Mouse (Mus musculus): ENCODE measurements around the gene Bahcc1. TPM values are rescaled to one million over a fixed set of nuclear protein-coding genes. Genes with fewer than 3 reads are reported as not detected.

Gene Bahcc1
- total and polyA plus RNA-seq, 2 experiments from 2014 or later, result 3.5 to 13.1 TPM

DNA sequence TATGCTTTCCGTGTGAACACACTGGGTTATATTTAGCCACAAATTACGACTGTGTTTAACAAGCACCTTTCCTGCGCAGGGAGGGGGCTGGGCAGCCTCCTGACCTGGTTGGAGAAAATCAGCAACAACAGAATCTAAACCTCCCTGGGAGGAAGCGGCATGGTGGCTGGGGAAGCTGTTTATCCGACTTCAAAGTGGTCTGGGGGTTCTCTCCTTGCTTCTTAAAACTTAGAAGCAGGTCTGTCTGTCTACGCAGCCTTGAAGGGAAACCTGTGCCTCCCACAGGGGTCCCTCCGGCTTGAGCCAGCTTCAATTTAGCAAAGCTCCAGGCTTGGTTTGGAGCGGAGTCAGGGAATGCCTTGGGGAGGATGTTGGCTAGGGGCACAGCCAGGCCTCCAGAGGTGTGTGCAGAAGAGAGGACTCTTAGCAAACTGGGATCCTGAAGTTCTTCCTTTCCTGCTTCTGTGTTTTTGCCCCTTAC is 5.1 kb upstream of the Bahcc1 start:
- peak overlapping the region; percentile 27; the same call in 1 of the 2 replicates for H3K9ac ChIP-seq (replicated peaks; ENCODE audit: low read depth, low read length)
- no peak for TF ChIP-seq CTCF (IDR thresholded peaks at IDR 0.05; ENCODE audit: low read depth)
- no peak for TF ChIP-seq EP300 (IDR thresholded peaks at IDR 0.05; ENCODE audit: low read depth)
- peak; percentile 49 for DNase-seq (ENCODE audit: low spot score)

DNA sequence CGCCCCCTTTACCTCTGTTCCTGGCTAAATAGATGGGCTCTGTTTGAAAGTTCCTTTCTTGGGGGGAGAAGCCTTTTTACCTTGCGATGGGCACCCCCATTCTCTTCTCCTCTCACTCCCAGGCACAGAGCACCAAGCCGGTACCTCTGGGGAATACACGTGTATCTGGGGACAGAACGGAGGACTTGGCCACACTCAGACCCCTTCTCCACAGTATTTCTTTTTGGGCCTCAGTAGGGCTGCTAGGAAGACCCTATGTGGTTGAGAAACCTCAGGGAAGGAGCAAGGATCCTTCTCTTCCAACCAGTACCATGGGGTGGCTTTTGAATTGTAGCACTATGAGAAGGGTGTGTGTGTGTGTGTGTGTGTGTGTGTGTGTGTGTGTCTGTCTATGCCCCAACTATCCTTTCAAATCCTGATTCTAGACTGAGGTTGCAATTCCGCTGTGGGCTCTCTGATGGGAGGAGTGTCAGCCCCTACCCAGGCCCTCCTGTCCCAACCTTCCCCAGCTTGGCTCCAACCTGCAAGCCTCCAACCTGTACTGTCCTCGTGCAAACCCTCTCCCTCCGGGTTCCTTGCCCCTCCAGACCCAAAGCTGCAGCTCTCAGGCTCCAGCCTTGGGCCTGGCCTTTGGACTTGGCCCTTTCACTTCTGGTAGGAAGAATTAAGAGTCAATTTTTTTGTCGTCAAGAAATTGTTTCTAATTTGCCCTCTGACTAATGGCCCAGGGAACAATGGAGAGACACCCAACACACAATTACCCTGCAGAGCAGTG is 4.4 kb upstream of the Bahcc1 start:
- peak overlapping the region; percentile 81 for H3K27ac ChIP-seq (ENCODE audit: low read depth)
- H3K27me3 ChIP-seq (ENCODE audit: control insufficient read depth, insufficient read depth, low read length), result no peaks in the 10 kb centered on the region
- DNase-seq (ENCODE audit: low spot score), result peak; percentile 51
- H3K9me3 ChIP-seq (replicated peaks; ENCODE audit: control insufficient read depth, low read length), result no peaks in the 10 kb centered on the region
- no peaks in the 10 kb centered on the region for H3K36me3 ChIP-seq (replicated peaks; ENCODE audit: control insufficient read depth, insufficient read depth, low read length)
- peaks cover 62% of the 10 kb centered on the region for H3K4me1 ChIP-seq (ENCODE audit: control insufficient read depth, insufficient read depth)
- TF ChIP-seq EP300 (IDR thresholded peaks at IDR 0.05; ENCODE audit: low read depth) (no peak), CTCF (IDR thresholded peaks at IDR 0.05; ENCODE audit: low read depth) (no peak)
- peak overlapping the region; percentile 75 for H3K4me2 ChIP-seq (ENCODE audit: low read depth, low read length)
- 57% methylated on average over 9 of the region's 9 CpGs for WGBS
- peak overlapping the region; percentile 27; the same call in 1 of the 2 replicates for H3K9ac ChIP-seq (replicated peaks; ENCODE audit: low read depth, low read length)
- H3K4me3 ChIP-seq (ENCODE audit: low read depth, low read length), result no peak overlapping the region
- ATAC-seq (ENCODE audit: insufficient read depth, low read depth), result no peak

More for the DNA sequence above, 5.1 kb upstream of the Bahcc1 start:
- no peaks in the 10 kb centered on the region for H3K9me3 ChIP-seq (replicated peaks; ENCODE audit: control insufficient read depth, low read length)
- no peaks in the 10 kb centered on the region for H3K27me3 ChIP-seq (ENCODE audit: control insufficient read depth, insufficient read depth, low read length)
- 15% methylated on average over 8 of the region's 8 CpGs for WGBS
- ATAC-seq (ENCODE audit: insufficient read depth, low read depth), result no peak
- peak overlapping the region; percentile 81 for H3K27ac ChIP-seq (ENCODE audit: low read depth)
- no peak overlapping the region for H3K4me3 ChIP-seq (ENCODE audit: low read depth, low read length)
- H3K4me1 ChIP-seq (ENCODE audit: control insufficient read depth, insufficient read depth), result peaks cover 62% of the 10 kb centered on the region
- peak overlapping the region; percentile 44 for H3K4me2 ChIP-seq (ENCODE audit: low read depth, low read length)
- H3K36me3 ChIP-seq (replicated peaks; ENCODE audit: control insufficient read depth, insufficient read depth, low read length), result no peaks in the 10 kb centered on the region

DNA sequence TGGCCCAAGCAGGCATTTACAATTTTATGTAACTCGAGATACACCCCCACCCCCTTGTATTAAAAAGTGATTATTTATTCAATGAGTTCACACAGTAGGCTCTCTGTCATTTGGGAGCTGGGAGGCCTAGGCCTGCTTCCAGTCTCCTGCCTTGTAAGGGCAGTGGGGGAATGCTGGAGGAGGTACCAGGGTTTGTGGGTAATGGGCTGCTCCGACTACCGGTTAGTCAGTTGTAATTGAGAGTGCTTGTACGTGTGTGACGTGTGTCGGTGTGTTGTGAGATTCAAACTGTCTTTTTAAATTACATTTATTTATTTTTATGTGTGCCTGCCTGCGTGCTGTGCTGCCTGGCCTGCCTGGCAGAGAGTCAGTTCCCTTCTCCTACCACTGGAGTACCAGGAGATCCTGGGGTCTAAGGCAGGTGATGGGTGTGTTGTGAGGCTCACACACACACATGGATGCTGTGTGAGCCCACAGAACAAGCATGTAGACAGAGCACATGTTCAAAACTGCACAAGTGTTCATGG is 3.8 kb upstream of the Bahcc1 start:
- peak overlapping the region; percentile 97; the same call in 1 of the 2 replicates for H3K9ac ChIP-seq (replicated peaks; ENCODE audit: low read depth, low read length)
- H3K4me2 ChIP-seq (ENCODE audit: low read depth, low read length), result peak overlapping the region; percentile 75
- peak overlapping the region; percentile 94 for H3K27ac ChIP-seq (ENCODE audit: low read depth)
- WGBS, result 52% methylated on average over 7 of the region's 7 CpGs
- ATAC-seq (ENCODE audit: insufficient read depth, low read depth) (no peak), DNase-seq (ENCODE audit: low spot score) (no peak)
- H3K36me3 ChIP-seq (replicated peaks; ENCODE audit: control insufficient read depth, insufficient read depth, low read length), result no peaks in the 10 kb centered on the region
- TF ChIP-seq EP300 (IDR thresholded peaks at IDR 0.05; ENCODE audit: low read depth) (no peak), CTCF (IDR thresholded peaks at IDR 0.05; ENCODE audit: low read depth) (no peak)
- peaks cover 58% of the 10 kb centered on the region for H3K4me1 ChIP-seq (ENCODE audit: control insufficient read depth, insufficient read depth)
- no peaks in the 10 kb centered on the region for H3K27me3 ChIP-seq (ENCODE audit: control insufficient read depth, insufficient read depth, low read length)
- H3K9me3 ChIP-seq (replicated peaks; ENCODE audit: control insufficient read depth, low read length), result no peaks in the 10 kb centered on the region
- 0 out of 2 replicates have a peak overlapping the region, but pooled peaks have one; percentile 85 for H3K4me3 ChIP-seq (ENCODE audit: low read depth, low read length)

DNA sequence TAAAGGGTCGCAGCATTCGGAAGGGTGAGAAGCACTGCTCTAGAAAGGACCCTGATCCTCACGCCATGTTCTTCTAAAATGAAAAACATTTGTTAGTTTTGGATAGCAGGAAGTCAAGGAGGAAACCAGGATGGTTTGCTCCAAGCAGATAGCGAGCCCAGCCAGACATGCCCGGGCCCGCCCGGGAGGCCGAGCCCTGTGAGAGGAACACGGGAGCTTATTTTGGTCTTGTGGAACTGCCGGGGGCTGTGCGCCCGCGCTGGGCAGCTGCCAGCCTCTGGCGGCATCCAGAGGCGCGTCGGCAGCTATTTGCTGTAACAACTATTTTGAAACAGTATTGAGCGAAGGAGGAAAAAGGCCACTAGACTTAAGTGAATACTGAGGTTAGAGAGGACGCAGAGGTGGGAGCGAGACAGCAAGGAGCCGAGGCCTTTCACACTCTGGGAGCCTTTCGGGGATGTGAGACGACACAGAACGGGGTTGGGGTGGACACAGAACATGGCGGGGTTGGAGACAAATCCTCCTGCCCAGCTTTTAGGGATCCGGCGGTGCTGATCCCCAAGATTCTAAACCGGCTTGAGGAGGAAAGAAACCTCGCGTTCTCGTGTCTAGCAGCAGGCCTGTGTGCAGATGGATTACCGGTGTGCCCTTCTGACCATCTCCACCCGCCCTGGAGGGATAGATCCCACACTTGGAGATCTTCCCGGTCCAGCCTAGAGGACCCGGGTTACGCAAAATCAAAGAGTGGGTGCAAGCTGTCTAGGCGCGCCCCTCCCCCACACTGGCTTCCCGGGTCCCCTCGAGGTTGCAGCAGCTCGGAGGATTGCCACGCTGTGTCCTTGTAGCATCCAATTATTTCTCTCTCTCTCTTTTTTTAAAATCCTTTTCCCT is 2.6 kb upstream of the Bahcc1 start:
- Histone ChIP-seq H3K4me2 (ENCODE audit: low read depth, low read length) (peak overlapping the region; percentile 75), H3K4me1 (ENCODE audit: control insufficient read depth, insufficient read depth) (peaks cover 47% of the 10 kb centered on the region), H3K36me3 (replicated peaks; ENCODE audit: control insufficient read depth, insufficient read depth, low read length) (no peaks in the 10 kb centered on the region), H3K9ac (replicated peaks; ENCODE audit: low read depth, low read length) (peak overlapping the region; percentile 97), H3K27ac (ENCODE audit: low read depth) (peak overlapping the region; percentile 94), H3K9me3 (replicated peaks; ENCODE audit: control insufficient read depth, low read length) (no peaks in the 10 kb centered on the region), H3K4me3 (ENCODE audit: low read depth, low read length) (peak overlapping the region; percentile 85), H3K27me3 (ENCODE audit: control insufficient read depth, insufficient read depth, low read length) (no peaks in the 10 kb centered on the region)
- DNase-seq (ENCODE audit: low spot score) (peak; percentile 84), ATAC-seq (ENCODE audit: insufficient read depth, low read depth) (peak; percentile 21; the same call in 1 of the 2 replicates)
- TF ChIP-seq CTCF (IDR thresholded peaks at IDR 0.05; ENCODE audit: low read depth), result no peak
- peak; percentile 63; the same call in 1 of the 2 replicates for TF ChIP-seq EP300 (IDR thresholded peaks at IDR 0.05; ENCODE audit: low read depth)
- WGBS, result 2% methylated on average over 42 of the region's 42 CpGs

DNA sequence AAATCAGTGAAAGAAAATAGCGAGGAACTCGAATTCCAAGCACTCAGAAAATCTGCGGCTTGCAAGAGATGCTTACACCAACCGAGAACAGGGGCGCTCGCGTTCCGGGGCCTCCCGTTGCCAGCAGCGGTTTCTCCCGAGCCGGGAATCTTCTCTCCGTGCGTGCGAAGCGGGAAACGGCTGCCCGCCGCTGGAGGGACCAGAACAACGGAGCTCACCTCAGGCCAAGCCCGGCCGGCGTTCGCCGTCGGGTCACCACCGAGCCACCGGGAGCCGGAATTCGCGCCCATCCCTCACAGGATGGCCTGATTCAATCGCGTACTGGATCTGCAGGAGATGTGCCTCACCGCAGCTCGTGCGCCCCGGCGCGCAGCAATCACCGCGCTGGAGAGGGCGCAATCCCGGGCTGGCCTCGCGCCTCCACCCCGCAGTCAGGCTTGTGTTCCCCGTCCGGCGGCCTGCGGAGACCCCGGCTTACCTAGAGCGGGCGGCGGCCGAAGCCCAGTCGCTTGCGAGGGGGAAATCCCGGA is 1.8 kb upstream of the Bahcc1 start:
- peaks cover 40% of the 10 kb centered on the region for H3K4me1 ChIP-seq (ENCODE audit: control insufficient read depth, insufficient read depth)
- no peaks in the 10 kb centered on the region for H3K9me3 ChIP-seq (replicated peaks; ENCODE audit: control insufficient read depth, low read length)
- ATAC-seq (ENCODE audit: insufficient read depth, low read depth) (peak; percentile 1; the same call in 1 of the 2 replicates), DNase-seq (ENCODE audit: low spot score) (peak; percentile 28)
- no peaks in the 10 kb centered on the region for H3K27me3 ChIP-seq (ENCODE audit: control insufficient read depth, insufficient read depth, low read length)
- H3K9ac ChIP-seq (replicated peaks; ENCODE audit: low read depth, low read length), result peak overlapping the region; percentile 97
- H3K4me2 ChIP-seq (ENCODE audit: low read depth, low read length), result peak overlapping the region; percentile 75
- under 1% methylated on average over 58 of the region's 58 CpGs for WGBS
- H3K36me3 ChIP-seq (replicated peaks; ENCODE audit: control insufficient read depth, insufficient read depth, low read length), result no peaks in the 10 kb centered on the region
- H3K27ac ChIP-seq (ENCODE audit: low read depth), result peak overlapping the region; percentile 94
- H3K4me3 ChIP-seq (ENCODE audit: low read depth, low read length), result peak overlapping the region; percentile 85
- TF ChIP-seq EP300 (IDR thresholded peaks at IDR 0.05; ENCODE audit: low read depth) (no peak), CTCF (IDR thresholded peaks at IDR 0.05; ENCODE audit: low read depth) (no peak)
